Mouse (Mus musculus) neural tube, embryonic 14.5 days (tissue): ENCODE measurements around the gene Adam21. TPM values are rescaled to one million over a fixed set of nuclear protein-coding genes. Genes with fewer than 3 reads are reported as not detected.

Experiments
- ATAC-seq: fragments of 200-750 bp; cut with Nextera tagmentation; 2 replicates; pipeline ENCODE4 v1.8.0; 2017; ENCODE audit warnings: low read depth, mild to moderate bottlenecking, moderate TSS enrichment, moderate library complexity
- H3K27ac ChIP-seq: fragments of 300-500 bp; sonication (generic); 2 replicates; pipeline ENCODE4 v1.5.1; 2014; ENCODE audit warnings: low read depth, mild to moderate bottlenecking, control low read depth, low read length, moderate library complexity, mixed read lengths
- H3K27me3 ChIP-seq: fragments of 300-500 bp; sonication (generic); 2 replicates; pipeline ENCODE4 v1.6.1; 2014; ENCODE audit warnings: low read length; ENCODE audit not compliant: control insufficient read depth, insufficient read depth
- H3K36me3 ChIP-seq: fragments of 300-500 bp; sonication (generic); 2 replicates; pipeline ENCODE4 v1.6.1; 2014; ENCODE audit warnings: low read length, mixed read lengths; ENCODE audit not compliant: control insufficient read depth, insufficient read depth
- H3K4me1 ChIP-seq: fragments of 300-500 bp; sonication (generic); 2 replicates; pipeline ENCODE4 v1.6.1; 2014; ENCODE audit warnings: low read length; ENCODE audit not compliant: control insufficient read depth, insufficient read depth
- H3K4me2 ChIP-seq: fragments of 300-500 bp; sonication (generic); 2 replicates; pipeline ENCODE4 v1.6.1; 2014; ENCODE audit warnings: mild to moderate bottlenecking, low read depth, low read length, control low read depth
- H3K4me3 ChIP-seq: fragments of 300-500 bp; sonication (generic); 2 replicates; pipeline ENCODE4 v1.5.1; 2014; ENCODE audit warnings: low read depth, low read length, control low read depth, mixed read lengths
- H3K9ac ChIP-seq: fragments of 300-500 bp; sonication (generic); replicated peaks from 2 replicates; pipeline ENCODE4 v1.6.1; 2014; ENCODE audit warnings: low read depth, mild to moderate bottlenecking, control low read depth, low read length, mixed read lengths
- H3K9me3 ChIP-seq: fragments of 300-500 bp; sonication (generic); 2 replicates; pipeline ENCODE4 v1.6.1; 2016; ENCODE audit warnings: low read length; ENCODE audit not compliant: control insufficient read depth
- WGBS: fragments of 180-500 bp; shearing (Covaris S2); extraction: QIAGEN DNeasy Blood & Tissue Kit; methylation state at CpG from one replicate; pipeline ENCODE4 v1.1.7; 2014; 5-methylcytosine and 5-hydroxymethylcytosine counted together
- polyA plus RNA-seq: library from polyadenylated mRNA; unstranded; fragments of >200 nt; fragmentation: Nextera tagmentation; extraction: Ambion mirVana; gene quantifications from 2 replicates; pipeline ENCODE4 v1.2.1, GENCODE M21; 2014

The Adam21 gene
- 1.6 TPM in 2 replicates for polyA plus RNA-seq

DNA sequence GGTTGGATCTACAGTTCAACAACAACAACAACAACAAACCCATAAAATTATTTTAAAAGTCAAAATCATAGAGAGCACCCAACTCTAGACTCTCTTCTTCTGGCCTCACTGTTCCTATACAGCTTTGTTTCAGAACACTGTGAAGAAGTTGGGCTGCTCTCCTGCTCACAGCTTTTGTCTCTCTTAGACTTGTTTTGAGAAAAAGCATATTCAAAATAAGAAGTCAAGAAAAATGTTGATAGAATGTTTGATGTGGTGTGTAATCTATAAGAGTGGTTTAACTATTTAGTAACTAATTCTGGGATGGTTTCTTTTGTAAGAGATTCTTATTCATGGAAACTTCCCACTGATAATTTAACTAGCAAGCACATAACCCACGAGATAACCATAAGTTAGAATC is at the start of gene Adam21:
TSS of gene Adam21 (minus strand) at position 101 of the 400 bp plus-strand sequence.
- 89% methylated on average over 1 of the region's 1 CpGs for WGBS
- Histone ChIP-seq H3K4me2 (no peak within 1 kb of the TSS), H3K9me3 (no peaks in the 10 kb centered on the region), H3K27ac (no peak within 1 kb of the TSS), H3K4me1 (no peaks in the 10 kb centered on the region), H3K9ac (no peak within 1 kb of the TSS), H3K27me3 (no peaks in the 10 kb centered on the region), H3K4me3 (no peak within 1 kb of the TSS), H3K36me3 (peaks cover 3% of the 10 kb centered on the region; the same call in 1 of the 2 replicates)
- no peak for ATAC-seq

DNA sequence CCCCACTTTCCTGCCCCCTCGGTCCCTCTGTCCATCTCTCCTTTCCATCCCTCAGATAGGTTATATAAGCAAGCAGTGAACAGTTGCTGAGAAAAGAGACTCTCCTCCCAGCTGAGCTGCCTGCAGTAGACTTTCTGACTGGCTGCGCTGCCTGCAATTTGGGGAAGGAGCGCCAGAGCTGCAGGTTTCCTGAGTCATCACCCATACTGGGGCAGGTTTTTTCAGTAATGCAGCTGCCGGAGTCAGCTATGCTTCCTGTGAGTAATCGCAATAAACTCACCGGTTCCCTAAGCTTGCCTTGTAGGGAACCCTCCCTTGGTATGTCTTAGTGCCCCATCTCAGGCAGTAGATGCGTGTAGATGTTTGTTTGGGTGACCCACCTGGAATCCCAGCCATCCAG is 48.7 kb upstream of the Adam21 start:
- Histone ChIP-seq H3K9me3 (no peaks in the 10 kb centered on the region), H3K4me2 (no peak overlapping the region), H3K27me3 (no peaks in the 10 kb centered on the region), H3K4me3 (no peak overlapping the region), H3K27ac (no peak overlapping the region), H3K36me3 (no peaks in the 10 kb centered on the region), H3K9ac (no peak overlapping the region), H3K4me1 (no peaks in the 10 kb centered on the region)
- 54% methylated on average over 7 of the region's 7 CpGs for WGBS
- ATAC-seq: no peak

DNA sequence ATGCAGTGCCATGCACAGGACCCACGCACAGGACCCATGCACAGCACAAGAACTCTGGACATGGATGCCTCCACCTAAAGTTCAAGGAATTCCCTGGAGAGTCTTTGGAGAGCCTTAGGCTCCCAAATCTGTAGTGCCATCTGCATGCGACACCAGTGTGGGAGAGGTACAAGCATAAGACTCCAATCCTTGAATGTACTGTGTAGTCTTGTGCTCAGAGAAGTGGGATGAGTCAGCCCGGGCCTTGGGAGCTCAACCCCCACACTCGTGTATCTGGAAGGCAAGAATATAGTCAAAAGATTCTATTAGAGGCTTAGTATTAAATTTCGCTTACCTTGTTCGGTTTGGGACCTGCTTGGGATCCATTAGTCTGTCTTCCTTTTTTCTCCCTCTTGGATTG is 47.5 kb upstream of the Adam21 start:
- Histone ChIP-seq H3K4me1 (no peaks in the 10 kb centered on the region), H3K27me3 (no peaks in the 10 kb centered on the region), H3K9ac (no peak overlapping the region), H3K9me3 (no peaks in the 10 kb centered on the region), H3K4me2 (no peak overlapping the region), H3K36me3 (no peaks in the 10 kb centered on the region), H3K4me3 (no peak overlapping the region), H3K27ac (no peak overlapping the region)
- 91% methylated on average over 6 of the region's 6 CpGs for WGBS
- ATAC-seq: no peak

DNA sequence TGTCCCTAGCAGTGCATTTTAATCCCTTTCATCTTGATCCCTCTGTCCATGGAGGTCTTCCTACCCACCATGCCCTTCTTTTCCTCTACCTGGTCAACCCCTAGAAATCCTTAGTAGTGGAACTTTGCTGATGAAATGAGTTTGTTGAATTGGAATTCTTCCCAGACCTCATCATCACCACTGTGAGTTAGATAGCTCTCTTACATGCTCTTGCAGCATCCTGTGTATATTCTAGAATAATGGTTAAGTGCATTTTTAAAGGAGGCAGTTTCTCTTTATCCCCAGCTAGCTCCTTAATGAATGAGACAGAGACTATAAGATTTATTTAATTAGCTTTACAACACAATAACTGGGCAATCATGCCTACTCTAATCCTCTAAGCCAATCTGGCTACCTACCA is 41.2 kb upstream of the Adam21 start:
- Histone ChIP-seq H3K4me1 (no peaks in the 10 kb centered on the region), H3K4me2 (no peak overlapping the region), H3K9ac (no peak overlapping the region), H3K9me3 (no peaks in the 10 kb centered on the region), H3K4me3 (no peak overlapping the region), H3K27me3 (no peaks in the 10 kb centered on the region), H3K27ac (no peak overlapping the region), H3K36me3 (no peaks in the 10 kb centered on the region)
- no peak for ATAC-seq

DNA sequence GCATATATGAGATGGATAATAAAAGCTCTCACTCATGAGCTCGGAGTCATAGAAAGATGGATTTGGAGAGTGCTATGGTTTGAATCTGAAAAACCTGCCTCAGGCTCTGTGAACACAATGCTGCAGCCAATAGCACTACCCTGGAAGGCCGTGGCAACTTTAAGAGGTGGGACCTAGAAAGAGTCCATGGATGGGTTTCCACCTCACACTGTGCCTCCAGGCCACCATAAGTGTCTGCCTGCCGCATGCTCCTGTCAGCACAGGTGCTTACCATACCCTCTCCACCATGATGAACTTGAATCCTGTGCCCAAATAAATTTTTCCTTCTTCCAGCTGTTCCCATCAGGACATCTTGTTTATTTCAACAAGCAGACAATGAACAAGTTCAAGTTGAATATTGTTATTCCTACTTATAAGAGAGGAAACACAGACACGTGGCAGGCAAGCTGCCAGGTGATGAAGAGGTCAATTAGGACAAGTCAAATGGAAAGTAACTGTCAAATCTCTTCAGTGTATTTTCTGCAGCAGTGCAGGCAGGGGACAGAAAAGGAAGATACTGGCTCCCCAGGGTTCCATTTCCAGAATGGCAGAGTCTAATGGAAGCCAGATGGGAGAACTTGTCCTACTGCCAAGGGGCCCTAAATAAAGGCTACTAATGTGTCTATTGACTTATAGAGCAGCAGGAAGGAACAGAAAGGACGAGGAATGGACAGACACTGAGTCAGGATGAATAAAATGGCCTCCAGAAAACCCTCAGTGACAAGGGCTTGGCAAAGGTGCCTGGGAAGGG is 36.9 kb upstream of the Adam21 start:
- ATAC-seq: peak; percentile 58; the same call in 1 of the 2 replicates

DNA sequence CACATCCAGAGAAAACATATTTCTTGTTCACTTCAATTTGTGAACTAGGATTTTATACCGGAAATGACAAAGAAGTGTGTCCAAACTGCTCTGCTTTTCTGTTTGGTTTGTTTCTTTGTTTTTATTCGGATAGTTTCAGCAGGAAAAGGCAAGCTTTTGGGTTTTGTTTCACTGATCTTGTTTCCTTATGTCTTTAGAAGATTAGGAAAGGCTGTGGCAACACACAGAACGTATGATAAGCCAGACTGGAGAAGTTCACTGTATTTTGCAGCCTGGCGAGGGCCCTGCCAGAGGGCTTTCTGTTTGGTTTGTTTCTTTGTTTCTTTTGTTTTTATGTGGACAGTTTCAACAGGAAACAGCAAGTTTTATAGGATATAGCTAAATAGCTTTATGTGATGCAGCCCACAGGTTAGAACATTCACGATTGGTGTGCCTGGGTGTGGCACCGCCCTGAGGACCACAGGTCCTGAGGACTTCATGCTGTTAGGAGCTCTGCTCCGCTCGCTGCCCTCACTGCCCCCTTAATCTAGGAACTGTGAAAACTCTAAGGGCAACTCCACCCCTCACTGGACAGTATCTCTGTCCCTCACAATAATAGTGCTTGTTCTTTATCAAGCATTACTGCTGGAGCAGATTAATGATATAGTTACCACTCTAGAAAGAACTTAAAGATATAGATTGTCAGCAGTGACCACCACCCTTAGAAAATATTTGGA is 28.4 kb upstream of the Adam21 start:
- H3K4me1 ChIP-seq: peaks cover 4% of the 10 kb centered on the region; the same call in 1 of the 2 replicates
- WGBS: 87% methylated on average over 8 of the region's 8 CpGs
- H3K27me3 ChIP-seq: no peaks in the 10 kb centered on the region
- H3K36me3 ChIP-seq: no peaks in the 10 kb centered on the region
- H3K4me2 ChIP-seq: no peak overlapping the region
- H3K9ac ChIP-seq: no peak overlapping the region
- H3K27ac ChIP-seq: no peak overlapping the region
- H3K9me3 ChIP-seq: no peaks in the 10 kb centered on the region
- H3K4me3 ChIP-seq: no peak overlapping the region
- ATAC-seq: no peak

More for the DNA sequence above, 36.9 kb upstream of the Adam21 start:
- Histone ChIP-seq H3K9me3 (no peaks in the 10 kb centered on the region), H3K4me3 (no peak overlapping the region), H3K27me3 (no peaks in the 10 kb centered on the region), H3K36me3 (no peaks in the 10 kb centered on the region), H3K27ac (no peak overlapping the region), H3K4me2 (no peak overlapping the region), H3K9ac (no peak overlapping the region), H3K4me1 (no peaks in the 10 kb centered on the region)
- 45% methylated on average over 5 of the region's 5 CpGs for WGBS

DNA sequence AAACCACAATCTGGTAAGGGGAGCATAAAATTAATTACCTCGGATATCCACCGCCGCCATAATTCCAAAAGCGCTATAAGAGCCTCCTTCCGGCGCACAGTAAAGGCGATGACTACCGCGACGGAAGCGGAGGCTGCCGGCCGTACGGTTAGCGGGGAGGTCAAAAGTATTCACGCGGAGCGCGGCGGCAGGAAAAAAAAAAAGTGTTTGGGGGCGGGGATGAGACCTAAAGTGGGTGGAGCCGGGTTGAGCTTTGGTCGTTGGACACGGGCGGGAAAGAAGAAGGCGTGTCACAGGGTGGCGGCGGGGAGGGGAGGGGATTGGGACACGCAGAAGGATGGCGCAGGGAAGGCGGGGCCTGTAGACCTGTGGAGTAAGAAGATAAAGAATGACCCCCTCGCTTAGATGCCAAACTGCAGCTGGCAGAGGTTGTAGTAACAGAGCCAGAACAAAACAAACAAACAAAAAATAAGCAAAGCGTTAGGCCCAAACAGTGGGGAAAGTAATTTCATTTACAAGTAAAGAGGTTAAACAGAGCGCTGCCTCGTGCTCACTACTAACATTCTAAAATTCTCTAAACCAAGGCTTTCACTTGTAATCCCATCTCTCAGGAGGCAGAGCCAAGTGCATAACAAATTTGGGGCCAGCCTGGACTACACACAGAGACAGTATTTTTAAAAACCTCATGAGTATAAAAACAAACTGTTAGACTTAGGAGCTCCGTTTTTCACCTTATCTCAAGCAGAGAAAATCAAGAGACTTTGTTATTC is 26.8 kb upstream of the Adam21 start, which contains the start of gene Med6:
TSS of gene Med6 (minus strand) at position 107 of the 770 bp plus-strand sequence.
- H3K27ac ChIP-seq: peak within 1 kb of the TSS; percentile 52; the same call in 1 of the 2 replicates
- ATAC-seq: peak; percentile 98
- H3K4me3 ChIP-seq: peak within 1 kb of the TSS; percentile 79
- H3K4me2 ChIP-seq: peak within 1 kb of the TSS; percentile 83
- WGBS: 4% methylated on average over 36 of the region's 36 CpGs
- H3K36me3 ChIP-seq: peaks cover 3% of the 10 kb centered on the region
- no peaks in the 10 kb centered on the region for H3K9me3 ChIP-seq
- peaks cover 4% of the 10 kb centered on the region; the same call in 1 of the 2 replicates for H3K4me1 ChIP-seq
- H3K27me3 ChIP-seq: no peaks in the 10 kb centered on the region
- peak within 1 kb of the TSS; percentile 80 for H3K9ac ChIP-seq

DNA sequence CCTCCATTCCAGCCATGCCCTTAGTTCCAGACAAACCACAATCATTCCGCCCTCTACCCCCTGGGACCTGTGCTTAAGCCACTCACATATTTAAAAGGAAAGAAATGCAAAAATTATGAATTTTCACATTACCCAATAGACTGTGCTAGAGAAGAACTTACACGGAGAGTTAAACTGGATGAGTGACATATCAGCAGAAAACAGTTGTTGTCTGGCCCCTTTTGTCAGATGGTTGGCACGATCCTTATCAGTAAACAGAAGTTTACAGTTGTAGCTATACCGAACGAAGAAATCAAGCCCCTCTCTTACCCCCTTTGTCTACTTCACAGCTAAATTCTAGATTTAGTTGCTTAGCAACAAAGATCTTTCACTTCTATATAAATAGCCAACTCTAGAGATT is 343 bp downstream of the Adam21 start:
- no peaks in the 10 kb centered on the region for H3K9me3 ChIP-seq
- no peak for ATAC-seq
- H3K4me3 ChIP-seq: no peak overlapping the region
- peaks cover 3% of the 10 kb centered on the region; the same call in 1 of the 2 replicates for H3K36me3 ChIP-seq
- no peak overlapping the region for H3K27ac ChIP-seq
- 87% methylated on average over 5 of the region's 5 CpGs for WGBS
- no peaks in the 10 kb centered on the region for H3K4me1 ChIP-seq
- H3K9ac ChIP-seq: no peak overlapping the region
- H3K27me3 ChIP-seq: no peaks in the 10 kb centered on the region
- no peak overlapping the region for H3K4me2 ChIP-seq
